Mouse (Mus musculus) heart, postnatal 10 days (tissue): ENCODE results near the gene Adarb2. TPM values are rescaled to one million over a fixed set of nuclear protein-coding genes. Genes with fewer than 3 reads are reported as not detected.

Experiments
- DNase-seq, 2 experiments: peaks; one replicate each; pipeline ENCODE4 v3.0.0; 2021
- intact Hi-C: fragments of 180-260 bp; cut with DNase I; formaldehyde crosslinking; loops from one replicate; pipeline ENCODE4 v1.15.1; 2025
- total RNA-seq, 2 experiments: library from RNA; stranded (reverse); gene quantifications; 2 replicates each; pipeline ENCODE4 v1.2.3; 2021

The Adarb2 gene
- total RNA-seq, 2 experiments from 2014 or later: not detected

DNA sequence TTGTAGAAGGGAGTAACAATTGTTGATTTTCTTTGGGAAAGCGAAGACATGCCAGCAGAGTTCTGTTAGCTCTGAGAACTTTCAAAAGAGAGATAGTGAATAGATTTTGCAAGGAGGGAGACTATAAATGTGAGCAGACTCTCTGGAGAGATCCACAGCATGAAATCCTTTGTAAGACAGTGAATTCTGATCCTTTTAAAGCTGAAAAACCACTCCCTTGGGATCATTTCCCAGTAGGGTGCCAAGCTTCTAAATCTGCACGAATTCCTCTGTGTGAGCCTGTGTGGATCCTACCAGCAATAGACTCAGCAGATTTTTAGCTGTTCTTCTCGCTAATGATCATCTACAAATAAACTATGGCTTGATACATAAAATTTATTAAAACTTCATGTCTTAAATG lies 278.7 kb downstream of the Adarb2 start:
- DNase-seq: no peak
- intact Hi-C loops: no loop called here

GRCm38 (mm10) chr13:8484592-8485272 lies 282.1 kb downstream of the Adarb2 start:
- DNase-seq: peak; percentile 46
- intact Hi-C loops: no loop called here

DNA sequence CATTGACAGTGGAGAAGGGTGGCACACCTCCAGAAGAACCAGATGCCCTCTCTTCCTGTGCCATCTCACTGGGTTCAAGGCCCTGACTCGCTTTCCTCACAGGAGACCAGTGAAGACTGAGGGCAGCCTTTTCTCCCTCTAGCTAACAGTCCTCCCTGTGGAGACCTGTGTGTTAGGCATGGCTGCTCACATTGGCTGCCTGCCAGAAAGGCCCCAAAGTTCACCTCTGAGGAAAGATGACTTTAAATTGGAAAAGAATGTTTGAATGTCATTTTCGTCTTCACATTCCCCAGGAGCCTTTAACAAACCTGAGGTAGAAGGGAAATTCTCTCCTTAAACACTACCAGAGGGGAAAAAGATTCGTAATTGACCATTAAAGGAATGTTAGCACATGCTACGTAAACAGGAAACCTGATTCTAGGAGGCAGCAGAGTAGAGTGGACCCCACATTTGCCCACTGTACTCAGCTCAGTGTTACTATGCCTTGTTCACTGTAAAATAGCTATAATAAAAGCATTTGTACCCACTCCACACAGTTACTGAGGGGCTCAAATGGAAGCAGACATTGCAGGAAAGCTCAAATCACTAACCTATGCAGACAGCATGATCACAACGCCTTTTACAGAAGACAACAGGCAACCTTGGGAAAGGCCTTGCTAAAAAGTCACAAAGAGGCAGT lies 285.2 kb downstream of the Adarb2 start:
- DNase-seq: no peak
- intact Hi-C loops: no loop called here

DNA sequence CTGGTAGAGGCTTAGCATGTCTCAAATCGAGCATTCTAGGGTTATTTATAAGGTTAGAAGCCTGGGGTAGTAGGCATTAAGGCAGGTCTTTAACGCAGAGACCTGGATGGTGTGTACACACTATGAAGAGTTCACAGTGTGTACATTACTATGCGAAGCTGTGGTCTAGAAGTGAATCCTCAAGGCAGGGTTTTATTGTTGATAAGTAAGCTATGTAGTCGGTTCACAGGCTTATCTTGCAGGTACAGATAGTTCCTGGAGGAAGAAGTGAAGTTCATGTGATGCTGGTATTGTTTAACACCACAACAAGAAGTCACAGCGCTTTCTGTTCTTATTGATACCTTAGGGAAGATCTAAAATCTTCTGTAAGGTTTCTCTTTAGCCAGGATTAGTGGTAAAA lies 290.7 kb downstream of the Adarb2 start:
- intact Hi-C loops: no loop called here
- DNase-seq: no peak

- DNase-seq: no peak
- intact Hi-C loops: no loop called here
Measured at GRCm38 (mm10) chr13:8499551-8499950, 296.9 kb downstream of the Adarb2 start.

GRCm38 (mm10) chr13:8511069-8511817 lies 308.6 kb downstream of the Adarb2 start:
- no peak for DNase-seq
- intact Hi-C loops: no loop called here

DNA sequence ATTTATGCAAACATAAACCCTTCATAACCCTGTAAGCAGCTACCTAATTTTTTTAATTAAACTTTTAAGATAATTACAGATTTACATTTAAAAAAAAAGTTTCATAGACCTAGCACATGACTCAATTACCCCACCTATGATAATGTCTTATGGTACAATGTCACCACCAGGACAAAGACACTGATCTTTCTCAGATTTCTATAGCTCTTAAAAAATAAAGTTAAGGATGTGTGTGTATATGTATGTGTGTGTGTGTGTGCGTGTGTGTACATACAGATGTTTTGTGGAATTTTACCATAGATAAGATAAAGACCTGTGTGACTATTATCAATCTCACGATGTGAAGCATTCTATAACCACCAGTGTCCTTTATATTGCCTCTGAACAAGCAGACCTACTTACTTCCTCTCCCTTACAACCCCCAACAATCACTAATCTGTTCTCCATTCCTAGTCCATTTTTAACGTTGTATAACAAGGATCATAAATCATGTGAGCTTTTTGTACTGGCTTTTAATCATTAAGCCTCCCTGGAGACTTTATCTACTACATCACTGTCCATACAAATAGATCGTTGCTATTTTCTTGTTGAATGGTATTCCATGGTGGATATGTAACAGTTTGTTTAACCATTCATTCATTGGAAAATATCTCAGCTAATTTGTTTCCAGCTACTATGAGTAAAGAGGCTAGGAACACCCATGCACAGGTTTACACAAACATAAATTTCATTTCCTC lies 313.5 kb downstream of the Adarb2 start:
- no peak for DNase-seq
- intact Hi-C loops: no loop called here

DNA sequence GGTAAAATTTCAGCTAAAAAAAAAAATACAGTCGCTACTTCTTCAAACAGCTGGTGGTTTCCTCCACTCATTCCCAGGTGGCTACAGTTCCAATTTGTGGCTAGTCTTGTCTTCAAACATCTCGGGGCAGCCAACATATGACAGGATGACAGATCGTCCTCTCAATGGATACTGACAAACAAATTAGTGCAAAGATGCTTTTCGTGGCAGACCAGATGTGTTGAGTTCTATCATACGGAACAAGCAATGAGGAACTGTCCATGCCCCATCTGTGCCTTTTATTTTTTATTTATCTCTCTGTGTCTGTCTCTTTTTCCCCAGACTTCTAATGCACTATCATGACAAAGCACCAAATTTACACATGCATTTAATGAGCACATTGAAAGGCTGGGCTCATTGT lies 316.5 kb downstream of the Adarb2 start:
- DNase-seq: no peak
- intact Hi-C loops: no loop called here

DNA sequence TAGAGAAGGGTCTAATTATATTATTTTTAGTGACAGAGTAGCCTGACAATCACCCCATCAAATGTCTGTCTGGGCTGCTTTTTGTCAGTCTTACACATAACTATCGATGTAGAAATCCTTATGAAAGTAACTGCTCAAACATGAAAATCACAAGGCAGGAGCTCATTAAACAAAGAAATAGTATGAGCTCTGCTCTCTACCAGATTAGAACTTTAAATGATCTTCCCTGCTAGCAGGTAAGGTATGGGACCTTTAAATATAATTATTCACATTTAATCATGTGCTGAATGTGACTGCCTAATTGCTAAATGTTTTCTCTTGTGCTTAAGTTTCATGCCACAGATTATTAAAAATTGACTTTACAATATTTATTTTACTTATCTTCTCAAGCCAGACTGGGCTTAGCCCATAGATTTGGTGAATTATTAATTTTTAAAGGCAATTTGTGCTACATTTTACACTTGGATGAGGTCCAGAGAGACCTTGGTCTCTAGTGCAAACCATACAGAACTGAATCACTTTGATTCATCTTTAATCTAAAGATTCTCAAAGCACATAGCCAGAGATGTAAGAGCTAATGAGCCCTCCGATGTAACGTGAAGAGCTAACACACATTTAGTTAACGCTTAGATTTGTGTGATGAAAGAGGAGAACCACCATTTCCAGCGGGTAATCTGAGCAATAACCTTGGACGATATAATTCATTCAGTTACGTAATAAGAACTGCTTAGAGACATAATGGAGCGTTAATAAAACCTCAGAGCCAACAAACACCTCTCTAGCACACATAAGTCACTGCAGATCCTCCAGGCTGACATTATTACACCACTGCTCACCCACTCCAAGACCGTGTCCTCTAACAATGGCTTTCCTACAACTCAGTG lies 323.3 kb downstream of the Adarb2 start:
- intact Hi-C loops: no loop called here
- DNase-seq: no peak

- no peak for DNase-seq
- intact Hi-C loops: no loop called here
Measured at GRCm38 (mm10) chr13:8534265-8535113, 331.8 kb downstream of the Adarb2 start.

DNA sequence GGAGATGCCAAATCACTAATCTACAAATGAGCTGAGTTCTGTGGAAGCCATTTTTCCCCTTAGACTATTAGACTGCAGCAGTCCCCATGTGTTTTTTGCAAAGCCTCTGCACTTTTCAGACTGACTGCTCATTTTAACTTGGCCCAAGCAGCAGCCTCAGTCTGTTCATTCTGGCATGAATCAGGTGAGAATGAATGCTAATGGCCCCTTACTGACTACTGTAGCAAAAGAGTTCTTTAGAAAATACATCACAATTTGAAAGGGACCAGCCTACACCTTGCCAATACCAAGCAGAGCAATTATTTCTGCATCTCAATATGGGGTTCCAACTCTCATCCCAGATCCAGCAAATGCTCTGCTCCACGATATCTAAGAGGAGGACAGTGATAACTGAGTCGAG lies 335.8 kb downstream of the Adarb2 start:
- no peak for DNase-seq

DNA sequence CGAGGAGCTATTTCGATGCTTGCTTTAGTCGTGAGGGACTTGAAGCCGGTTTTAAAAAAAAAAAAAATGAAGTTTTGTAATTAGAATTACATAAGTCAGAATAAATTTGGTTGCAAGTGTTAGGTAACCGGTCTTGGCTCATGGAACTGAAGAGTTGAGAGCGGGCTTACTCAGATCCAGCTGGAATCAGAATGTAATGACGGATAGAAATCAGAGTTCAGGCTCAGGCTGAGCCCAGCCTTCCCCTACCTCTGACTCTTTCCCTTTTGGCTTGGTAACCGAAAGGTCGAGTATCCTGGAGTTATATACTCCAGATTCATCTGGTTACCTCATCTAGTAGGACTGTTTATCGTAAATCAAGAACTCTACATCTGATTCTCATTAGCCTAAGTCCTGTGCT lies 336.2 kb downstream of the Adarb2 start:
- intact Hi-C loops: no loop called here
- no peak for DNase-seq

More for the DNA sequence above, 335.8 kb downstream of the Adarb2 start:
- intact Hi-C loops: no loop called here

DNA sequence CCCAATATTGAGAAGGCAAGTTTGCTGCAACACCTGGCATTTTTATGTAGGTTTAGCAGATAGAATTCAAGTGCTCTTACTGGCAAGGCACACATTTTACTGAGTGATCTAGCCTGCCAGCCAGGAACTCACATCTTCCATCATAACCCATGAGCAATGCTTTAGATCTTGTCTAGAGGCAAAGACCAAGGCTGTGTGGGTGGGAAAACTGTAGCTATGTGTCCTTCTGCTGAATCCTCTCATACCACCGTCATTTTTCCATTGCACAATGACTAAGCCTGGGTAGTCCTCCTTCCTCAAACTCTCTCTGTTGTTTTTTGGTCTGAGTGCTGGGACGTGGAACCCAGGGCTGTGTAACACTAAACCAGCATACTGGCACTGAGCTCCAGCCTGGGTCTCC lies 340.0 kb downstream of the Adarb2 start:
- intact Hi-C loops: no loop called here
- DNase-seq: no peak

DNA sequence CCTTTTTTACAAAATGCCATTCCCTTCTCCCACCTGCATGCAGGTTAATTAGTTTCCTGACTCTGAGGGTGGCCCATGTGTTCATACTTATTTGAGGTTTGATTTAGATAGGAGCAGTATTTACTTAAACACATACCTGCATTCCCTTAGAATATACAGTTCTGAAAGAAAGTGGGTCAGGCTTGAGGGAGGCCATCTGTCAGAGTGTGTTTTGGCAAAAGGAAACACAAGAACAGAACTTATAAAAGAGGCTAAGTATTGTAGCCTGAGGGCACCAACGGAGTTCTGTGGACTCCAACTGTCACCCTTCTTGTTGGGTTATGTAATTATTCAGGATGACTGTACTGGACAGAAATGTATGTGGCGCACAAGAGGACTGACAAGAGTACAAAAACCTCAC lies 349.6 kb downstream of the Adarb2 start:
- intact Hi-C loops: no loop called here
- no peak for DNase-seq

- DNase-seq: no peak
- intact Hi-C loops: no loop called here
Measured at GRCm38 (mm10) chr13:8557784-8558183, 355.1 kb downstream of the Adarb2 start.

GRCm38 (mm10) chr13:8560485-8560884 lies 357.8 kb downstream of the Adarb2 start:
- intact Hi-C loops: no loop called here

GRCm38 (mm10) chr13:8563161-8563560 lies 360.5 kb downstream of the Adarb2 start:
- intact Hi-C loops: no loop called here

More at GRCm38 (mm10) chr13:8560485-8560884, 357.8 kb downstream of the Adarb2 start:
- DNase-seq: no peak

DNA sequence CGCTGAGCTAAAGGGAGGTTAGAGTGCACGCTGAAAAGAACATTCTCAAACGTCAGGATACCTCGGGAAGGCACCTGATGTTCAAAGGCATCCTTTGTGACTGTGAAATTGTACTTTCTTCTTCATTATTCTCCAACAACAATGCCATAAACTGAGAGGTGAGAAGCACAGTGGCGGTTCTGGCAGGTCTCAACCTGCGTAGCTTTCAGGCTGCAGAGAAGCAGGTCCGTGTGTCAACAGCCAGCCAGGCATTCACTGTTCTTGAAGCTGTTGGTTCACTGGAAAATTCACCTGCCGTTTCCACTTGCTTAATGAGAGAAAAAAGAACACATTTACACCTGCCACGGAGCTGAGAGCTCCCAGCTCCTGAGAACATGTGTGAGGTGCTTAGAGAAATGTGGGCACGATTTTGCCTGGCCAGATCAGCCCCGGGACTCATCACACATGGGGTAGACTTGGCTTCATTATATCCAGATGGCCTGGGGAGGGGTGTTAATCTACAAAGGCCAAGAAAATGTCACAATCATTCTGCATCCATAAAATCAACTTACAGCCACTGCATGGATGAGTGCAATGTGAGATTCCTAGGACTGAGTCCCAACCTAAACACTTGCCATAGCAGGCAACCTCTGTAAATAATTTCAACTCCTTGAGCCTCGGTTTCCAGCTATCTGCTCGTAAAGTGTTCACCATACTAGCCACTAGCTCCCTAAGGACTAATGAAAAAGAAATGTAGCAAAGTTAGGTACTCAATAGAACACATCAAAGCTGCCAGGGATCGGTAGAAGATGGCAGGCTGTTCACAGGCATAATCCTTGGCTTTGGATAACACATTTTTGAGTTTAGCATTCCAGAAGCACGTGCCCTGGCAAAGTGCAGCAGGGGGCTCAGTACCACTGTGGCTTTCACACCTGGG lies 364.7 kb downstream of the Adarb2 start:
- intact Hi-C loops: no loop called here
- no peak for DNase-seq

More at GRCm38 (mm10) chr13:8563161-8563560, 360.5 kb downstream of the Adarb2 start:
- DNase-seq: no peak
